Mouse (Mus musculus) CD4-positive, CD25-positive, alpha-beta regulatory T cell, adult 2 months (primary cell): ENCODE data around the gene Dock10.
A peak's percentile ranks its signal among the peaks of the same experiment; 100 is the strongest.

Experiments
- DNase-seq: peaks from one replicate; pipeline ENCODE4 v3.0.0-alpha.2; 2012; ENCODE audit warnings: low read depth, low spot score

The Dock10 gene

DNA sequence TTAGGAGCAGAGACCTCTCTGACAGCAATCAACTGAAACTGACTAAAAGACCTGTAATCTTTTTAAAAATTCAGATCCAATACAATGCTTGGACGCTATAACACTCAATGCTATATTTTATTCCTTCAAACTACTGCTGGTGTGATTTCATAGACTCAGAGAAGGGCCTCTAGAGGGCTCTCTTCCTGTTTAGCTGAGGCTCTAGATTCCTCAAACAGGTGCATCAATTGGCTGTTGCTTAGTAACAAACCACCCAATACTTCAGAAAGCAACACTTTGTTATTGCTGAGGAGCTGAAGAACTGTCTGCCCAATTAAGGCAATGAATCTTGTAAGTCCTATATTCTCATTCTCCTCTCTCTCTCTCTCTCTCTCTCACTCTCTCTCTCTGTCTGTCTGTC lies 30.1 kb downstream of the Dock10 start:
- DNase-seq: peak; percentile 88

DNA sequence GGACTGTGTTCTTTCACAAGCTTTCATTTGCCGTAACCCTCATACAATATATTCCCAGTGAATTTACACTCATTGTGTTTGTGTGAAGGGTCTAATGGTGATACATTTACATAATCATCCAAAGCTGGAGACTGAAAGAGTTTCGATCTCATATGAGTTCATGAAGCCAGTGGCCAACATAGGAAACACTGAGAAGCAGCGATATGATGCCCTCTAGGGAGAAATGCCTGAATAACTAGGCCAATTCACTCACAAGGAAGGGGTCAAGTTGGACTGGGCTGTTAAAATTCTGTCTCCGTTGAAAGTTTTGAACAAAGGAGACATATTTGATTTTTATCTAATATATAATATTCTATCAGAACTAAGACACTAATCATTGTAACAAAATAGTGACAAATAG lies 30.9 kb downstream of the Dock10 start:
- no peak for DNase-seq

DNA sequence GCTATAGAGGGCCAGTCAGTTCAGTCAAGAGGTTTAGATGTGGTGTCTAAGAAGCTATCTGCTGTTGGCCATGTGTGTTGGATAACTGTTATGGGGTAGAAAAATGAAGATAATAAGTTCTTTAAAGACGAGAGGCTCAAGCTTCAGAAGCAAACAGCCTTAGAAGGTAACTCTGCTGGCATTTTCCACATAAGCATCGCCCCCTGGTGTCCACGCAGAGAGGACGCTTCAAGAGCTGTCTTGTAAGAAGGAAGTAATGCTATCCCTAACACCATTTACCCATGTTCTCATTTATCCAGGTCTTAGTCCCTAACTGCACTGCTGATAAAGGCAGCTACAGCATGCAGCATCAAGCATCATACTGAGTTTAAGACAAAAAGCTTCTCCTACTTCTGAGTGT lies 35.7 kb downstream of the Dock10 start:
- DNase-seq: peak; percentile 89

DNA sequence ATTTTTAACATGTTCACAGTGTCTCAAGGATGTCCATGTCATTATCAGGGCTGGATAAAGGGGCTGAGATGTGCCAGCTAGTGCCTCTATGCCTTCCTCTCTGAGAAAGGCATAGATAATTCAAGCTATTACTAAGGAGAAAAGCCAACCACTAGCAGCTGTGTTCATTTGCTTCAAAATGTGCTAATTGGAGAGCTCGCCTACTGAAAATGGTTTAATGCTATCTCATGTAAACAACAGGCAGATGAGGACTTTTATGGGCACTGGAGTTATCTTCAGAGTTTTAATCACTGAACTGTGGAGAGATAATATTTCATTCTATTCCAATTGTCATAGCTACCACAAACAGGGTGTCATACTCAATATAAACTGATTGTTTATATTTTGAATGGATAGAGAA lies 36.3 kb downstream of the Dock10 start:
- DNase-seq: no peak

DNA sequence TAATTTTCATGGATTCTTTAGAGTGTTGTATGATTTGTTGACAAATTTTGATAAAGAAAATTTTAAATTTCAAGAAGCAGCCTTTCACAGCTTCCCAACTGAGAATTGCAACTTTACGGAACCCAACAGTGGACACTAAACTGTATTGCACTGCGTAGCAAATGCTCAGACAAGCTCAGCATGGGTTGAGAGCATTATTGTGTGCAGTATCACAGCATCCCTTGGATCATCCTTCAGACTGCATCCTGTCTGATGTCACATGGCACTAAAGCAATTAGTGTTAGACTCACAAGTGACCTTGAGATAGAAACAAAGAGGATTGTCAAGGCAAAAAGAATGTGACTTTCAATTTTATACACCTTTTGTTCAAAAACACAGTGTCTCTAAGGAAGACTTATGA lies 37.1 kb downstream of the Dock10 start:
- DNase-seq: no peak

DNA sequence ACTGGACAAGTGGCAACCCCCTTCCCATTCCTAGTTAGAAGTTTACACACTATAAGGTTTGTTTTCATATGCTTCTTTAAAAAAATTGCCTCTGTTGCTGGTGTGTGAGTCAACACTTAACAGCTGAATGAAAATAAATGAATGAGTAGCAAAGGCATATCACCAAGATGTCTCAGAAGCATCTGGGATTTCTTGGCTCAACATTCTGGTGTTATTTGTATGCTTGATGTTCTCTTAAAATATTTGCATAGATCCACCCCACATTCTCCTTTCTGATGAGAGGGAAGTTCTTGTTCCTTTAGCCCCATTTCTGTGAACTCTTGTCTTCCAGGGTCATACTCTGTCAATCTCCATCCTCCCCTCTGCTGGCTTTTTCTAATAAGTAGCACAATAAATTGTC lies 38.2 kb downstream of the Dock10 start:
- DNase-seq: no peak

DNA sequence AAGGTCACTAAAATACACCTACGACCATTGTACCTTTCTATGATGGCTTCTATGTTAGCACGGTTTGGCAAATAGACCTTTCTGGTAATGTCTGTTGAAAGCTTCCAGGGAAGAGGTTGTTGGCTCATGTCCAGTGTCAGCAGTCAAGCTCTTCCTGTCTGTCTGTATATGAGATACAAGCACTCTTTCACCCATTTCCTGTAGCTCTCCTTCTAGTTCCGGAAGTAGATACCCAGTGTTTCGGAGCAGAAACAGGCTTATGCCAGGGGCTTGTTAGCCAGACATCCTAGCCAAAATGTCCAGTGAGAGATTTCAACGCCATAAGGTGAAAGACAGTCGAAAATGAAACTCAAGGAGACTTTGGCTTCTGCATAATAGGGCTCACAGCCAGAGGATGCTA lies 38.9 kb downstream of the Dock10 start:
- peak; percentile 51 for DNase-seq

DNA sequence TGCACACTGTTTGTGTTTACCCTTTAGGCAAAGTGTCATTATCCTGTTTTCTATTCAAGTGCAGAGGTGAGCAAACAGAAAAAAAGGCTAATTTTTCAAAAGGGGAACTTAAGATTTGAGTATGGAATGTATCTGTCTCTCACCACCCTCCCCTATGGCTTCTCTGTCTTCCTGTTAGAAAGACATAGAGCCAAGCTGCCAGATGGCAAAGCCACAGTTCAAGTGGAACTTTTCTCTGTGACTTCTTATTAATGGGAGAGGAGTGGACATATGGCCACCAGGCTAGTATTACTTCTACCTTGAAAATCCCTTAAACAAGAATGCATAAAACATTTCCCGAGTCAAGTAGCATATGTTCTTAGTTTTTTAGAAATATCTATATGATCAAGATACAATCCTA lies 39.7 kb downstream of the Dock10 start:
- DNase-seq: no peak

DNA sequence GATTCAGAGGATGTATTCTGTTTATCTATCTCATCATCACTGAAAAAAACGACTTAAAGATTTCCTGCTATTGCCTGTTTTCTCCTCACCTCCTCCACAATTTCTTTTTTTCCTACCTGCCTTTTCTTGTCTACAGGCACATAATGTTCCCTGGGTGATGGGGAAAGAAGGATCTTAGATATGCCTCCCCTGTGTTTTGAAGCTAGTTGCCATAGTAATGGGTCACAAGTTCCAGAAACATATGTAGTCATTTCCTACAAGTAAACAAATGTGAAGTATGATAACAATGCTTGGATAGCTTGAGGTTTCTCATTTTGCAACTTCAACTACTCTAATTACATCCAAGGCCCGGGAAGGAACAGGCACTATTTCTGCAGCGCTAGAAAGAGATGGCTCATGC lies 42.4 kb downstream of the Dock10 start:
- no peak for DNase-seq

DNA sequence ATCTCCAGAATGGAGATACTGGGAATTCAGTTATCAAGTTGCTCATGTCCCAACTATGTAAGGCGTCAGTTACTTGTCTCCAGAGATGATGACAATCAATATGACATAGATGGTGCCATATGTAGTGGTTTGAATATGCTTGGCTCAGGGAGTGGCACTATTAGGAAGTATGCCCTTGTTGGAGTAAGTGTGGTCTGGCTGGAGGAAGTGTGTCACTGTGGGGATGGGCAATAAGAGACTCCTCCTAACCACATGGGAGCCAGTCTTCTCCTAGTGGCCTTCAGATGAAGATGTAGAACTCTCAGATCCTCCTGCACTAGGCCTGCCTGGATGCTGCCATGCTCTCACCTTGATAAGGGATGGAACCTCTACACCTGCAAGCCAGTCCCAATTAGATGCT lies 44.4 kb downstream of the Dock10 start:
- no peak for DNase-seq

DNA sequence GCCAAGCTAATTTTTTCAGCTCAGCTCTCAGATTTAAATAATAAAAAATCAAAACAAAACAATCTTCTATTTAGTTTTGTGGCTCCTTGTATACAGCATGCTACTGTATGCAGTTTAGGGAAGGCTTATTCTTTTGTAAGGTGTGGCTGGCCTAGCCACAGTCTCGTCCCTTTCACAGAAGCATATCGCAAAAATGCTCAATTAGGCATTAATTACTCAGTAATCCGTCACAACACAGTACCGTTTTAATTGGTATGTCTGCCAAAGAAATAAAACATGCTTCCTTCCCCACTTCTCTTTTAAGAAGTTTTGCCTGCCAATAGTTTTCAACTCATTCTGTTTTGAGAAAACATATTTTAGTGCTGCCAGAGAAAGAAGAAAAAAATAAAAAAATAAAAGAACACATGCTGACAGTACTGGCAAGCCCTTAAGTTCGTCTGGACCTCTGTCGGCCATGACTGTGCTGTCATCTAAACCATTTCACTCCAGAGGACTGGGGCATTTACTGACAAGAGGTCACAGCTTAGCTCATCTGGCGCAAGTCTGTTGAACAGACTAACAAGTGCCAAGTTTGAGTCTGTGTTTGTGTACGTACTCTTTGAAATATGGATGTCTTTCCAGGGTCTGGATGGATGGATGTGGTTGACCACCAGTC lies 47.6 kb downstream of the Dock10 start:
- no peak for DNase-seq

DNA sequence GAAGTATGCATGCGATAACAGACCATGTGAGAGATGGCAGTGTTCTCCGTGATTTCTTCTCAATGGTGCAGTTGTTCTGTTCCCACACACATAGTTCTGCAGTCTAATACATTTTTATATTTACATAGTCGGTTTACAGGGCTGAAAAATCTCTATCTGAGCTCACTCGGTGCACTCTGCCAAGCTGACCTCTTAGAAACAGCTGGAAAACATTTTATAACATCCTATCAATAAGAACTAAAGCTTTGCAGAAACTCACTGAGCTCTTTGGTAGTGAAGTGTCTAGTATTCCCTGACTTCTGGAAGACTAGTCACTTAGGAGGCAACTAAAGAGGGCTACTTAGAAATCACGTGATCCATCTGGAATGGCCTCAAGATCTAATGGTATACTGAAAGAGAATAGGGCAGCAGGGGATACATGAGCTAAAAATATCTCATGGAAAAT lies 48.2 kb downstream of the Dock10 start:
- no peak for DNase-seq

DNA sequence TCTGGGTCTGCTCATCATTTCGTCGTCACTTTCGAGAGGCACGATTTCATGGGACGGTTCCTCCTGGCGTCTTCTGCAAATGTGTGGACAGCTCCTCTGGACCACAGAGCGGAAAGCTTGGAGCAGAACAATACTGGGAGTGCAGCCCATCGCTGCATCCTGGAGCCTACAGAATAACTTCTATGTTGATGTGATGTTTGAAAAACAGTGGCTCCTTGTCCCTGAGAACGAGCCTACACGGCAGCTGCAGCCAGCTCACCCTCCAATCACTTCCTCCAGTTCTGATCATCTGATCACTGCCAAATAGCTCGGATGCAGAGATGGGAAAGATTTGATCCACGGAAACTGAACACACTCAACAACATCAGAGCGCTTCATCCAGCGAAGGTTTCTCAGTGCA lies 49.0 kb downstream of the Dock10 start:
- DNase-seq: no peak

DNA sequence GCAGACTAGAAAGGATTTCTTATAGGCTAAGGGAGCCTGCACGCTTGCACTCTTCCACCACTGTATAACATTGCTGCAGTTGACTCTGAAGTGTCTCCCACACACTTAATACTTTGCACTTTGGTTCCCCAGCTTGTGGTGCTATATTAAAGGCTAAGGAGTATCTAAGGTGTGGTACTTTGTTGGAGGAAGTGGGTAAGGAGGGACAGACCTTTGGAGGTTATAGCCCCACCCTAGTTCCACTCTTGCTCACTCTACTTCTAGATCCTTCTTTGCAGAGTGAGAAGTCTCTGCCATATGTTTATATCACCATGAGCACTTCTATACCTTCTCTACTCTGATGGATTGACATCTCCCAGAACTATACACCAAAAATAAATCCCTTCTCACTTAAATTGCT lies 55.0 kb downstream of the Dock10 start:
- peak; percentile 53 for DNase-seq

DNA sequence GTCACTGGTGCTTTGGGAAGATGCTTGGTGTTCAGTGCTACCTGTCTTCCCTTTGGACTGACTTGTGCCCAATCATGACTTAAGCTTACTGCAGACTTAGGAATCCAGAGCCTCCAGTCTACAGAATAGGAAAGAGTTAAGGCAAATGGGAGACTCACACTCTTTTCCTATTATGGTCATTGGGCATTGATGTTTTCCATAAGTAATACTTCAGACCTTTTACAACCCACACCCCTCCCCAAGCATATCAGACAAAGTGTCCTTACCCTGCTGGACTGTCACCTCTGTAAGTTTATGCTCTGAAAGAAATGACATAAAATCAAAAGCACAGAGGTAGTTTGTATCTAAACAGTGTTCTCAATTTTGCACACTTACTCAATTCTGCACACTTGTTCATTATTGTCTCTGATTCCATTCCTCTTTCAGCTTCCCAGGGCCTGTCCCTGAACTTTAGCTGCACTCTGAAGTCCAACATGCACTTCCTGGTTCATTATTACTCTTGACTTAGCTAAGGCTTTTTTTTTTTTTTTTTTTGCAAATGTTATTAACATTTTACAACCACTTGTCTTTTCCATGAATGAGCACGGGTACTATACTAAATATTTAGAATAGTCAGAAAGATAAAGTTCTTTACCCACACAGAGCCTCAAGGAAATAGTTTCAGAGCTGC lies 82.2 kb downstream of the Dock10 start:
- no peak for DNase-seq

DNA sequence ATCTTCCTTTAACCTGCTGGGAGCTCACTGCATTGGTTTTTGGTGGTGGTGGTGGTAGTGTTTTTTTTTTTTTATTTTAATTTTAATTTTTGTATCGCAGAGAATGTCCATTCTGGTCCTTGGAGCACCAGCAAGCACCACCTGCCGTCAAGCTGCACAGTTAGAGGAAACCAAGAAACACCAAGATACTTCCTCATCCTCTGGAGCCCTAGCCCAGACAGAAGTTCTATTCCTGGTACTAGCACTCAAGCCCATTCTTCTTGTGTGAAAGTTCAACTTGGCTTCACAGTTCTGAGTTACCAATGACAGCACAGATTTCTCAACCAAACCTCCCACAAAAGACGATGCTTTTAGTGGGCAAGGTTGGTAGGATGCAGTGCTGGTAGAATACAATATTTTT lies 86.6 kb downstream of the Dock10 start:
- DNase-seq: peak; percentile 15

DNA sequence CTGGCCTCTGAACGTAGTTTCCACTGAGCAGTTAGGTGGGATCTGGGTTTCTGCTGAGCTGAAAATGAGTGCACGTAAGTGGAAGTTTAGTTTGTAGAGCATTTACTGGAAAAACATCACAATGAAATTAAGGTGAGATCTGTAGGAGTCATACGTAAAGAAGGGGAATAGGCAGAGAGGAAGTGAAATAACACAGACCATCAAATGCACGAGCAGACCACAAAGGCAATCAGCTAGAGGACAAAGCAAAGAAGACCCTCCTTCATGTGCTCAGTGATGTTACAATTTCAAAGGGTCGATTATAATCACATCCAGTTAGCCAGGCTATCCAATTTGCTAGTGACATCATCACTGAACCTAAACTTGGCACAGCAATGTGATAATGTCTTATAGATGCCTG lies 87.3 kb downstream of the Dock10 start:
- peak; percentile 16 for DNase-seq

DNA sequence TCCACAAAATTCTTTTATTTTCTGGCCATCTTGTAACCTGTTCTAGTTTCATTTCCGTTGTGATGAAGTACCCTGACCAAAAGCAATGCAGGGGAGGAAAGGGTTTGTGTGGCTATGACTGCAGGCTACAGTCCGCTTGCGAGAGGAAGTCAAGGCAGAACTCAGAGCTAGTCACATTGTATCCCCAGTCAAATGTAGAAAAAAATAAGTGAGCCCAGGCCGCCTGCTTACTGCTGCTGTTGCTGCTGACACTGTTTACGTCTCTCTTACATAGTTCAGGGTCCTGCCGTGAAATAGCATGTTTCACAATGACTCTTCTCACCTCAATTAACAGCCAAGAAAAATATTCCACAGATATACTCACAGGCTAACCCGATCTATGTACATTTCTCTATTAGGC lies 87.9 kb downstream of the Dock10 start:
- peak; percentile 61 for DNase-seq

DNA sequence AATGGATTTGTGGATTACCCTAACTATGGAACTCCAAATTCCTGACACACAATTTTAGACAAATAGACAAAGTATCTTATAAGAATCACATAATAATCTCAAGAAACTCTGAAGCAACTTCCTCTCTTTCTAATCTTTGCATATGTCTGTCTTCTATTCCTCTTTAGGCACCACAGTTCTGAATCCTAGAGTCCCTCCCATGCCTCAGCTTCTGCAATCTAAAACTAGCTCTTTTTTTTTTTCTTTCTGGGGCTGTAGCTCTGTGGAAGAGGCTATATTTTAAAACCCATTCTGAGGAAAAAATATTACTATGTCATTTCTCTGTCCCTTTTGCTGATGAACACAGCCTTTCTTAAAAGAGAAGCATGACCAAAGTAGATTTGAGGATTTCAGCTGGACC lies 92.6 kb downstream of the Dock10 start:
- DNase-seq: peak; percentile 20

DNA sequence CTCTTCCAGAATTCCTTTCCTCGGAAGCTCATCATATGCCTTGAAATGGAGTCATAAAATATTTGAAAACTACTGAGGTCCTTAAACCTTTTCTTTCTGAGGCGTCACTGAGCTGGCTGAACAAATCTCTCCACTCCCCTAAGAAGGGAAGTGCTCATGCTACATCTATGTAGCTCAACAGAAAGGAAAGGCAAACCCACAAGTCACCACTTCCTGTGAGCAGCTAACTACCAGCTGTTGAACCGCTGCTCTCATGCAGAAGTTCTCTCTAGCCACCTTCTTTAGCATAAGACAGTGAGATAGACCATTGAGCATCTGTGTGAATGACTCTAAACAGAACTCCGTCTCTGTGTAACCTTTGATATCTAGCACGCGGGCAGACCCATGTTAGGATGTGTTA lies 93.2 kb downstream of the Dock10 start:
- peak; percentile 87 for DNase-seq

DNA sequence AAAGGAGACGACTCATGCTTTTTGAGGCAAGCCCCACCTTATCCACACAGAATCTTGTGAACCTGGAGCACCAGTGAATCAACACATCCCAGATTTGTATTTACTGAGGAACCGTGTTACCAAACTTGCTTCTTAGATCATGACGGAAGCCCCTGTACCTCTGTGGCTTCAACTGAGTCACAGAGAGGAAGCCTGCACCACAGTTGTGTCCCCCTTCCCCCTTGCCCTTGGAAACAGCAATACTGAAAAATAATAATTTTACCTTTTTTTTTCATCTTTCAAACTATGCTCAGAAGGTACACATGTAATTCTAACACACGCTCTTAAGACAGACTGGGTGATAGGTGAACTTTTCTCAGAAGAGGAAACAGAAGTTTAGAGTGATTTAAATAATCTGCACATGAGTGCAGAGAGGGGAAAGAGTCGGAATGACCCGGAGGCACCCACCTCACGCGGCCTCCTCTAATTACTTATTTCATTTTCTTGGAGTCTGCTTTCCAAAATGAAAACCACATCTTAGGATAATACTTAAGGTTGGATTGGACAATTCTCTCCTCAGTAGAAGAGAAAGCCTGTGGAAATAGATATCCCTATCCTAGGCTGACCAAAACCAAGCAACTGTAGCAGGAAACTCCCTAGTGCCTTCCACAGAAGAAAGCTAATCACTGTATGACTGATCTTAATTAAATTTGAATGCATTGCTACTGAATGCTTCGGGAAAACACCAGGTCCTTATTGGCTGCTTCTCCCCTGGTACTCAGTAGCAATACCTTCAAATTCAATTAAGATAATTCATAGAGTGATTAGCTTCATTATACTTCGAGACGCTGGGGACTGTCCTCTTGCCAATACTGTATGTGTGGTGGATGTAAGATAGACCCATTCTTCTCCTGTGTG lies 96.6 kb downstream of the Dock10 start:
- DNase-seq: peak; percentile 39

DNA sequence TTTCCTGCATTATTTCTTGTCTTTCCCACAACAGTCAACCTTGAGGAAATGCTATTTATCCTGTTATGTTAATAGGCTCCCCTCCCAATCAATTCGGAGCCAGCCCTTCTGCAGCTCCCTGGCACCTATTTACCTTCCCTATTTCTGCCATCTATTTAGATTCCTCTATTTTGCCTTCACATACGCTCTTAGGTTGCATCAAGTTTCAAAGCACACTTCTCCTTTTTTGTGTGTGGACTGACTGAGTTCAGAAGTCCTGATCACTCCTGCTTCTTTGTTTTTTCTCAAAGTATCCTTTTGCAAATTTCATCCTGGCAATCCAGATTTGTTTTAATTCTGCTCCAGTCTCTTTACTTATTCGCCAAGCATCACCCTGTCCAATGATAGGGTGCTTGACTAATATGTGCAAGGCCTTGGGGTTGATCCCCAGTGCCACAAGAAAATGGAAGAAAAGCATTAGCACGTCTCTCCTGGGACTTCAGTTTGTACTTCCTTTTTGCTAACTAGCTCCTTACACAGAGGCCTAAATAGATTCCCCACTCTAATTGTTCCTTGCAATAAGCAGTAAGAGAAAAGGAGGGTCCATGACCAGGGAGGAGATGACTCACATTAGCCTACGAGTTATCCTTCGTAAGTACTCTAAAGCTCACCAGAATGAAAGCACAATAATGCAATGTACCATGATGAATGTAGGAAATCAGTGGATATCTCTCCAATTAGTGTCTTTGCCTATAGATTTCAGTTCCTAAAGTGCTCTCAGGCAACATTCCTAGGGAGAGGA lies 98.7 kb downstream of the Dock10 start:
- no peak for DNase-seq
